Mouse (Mus musculus) embryo, embryonic 10.5 days (tissue): Measurements from ENCODE around the gene Bola1.
"Not testable (repeated sequence)": the region's sequence is repeated elsewhere in the genome, so short reads cannot be mapped to it uniquely, and the experiment has no call there.

Experiments used
- DNase-seq: peaks from one replicate; pipeline ENCODE4 v3.0.0-alpha.2; 2015; ENCODE audit warnings: low spot score

The Bola1 gene

DNA sequence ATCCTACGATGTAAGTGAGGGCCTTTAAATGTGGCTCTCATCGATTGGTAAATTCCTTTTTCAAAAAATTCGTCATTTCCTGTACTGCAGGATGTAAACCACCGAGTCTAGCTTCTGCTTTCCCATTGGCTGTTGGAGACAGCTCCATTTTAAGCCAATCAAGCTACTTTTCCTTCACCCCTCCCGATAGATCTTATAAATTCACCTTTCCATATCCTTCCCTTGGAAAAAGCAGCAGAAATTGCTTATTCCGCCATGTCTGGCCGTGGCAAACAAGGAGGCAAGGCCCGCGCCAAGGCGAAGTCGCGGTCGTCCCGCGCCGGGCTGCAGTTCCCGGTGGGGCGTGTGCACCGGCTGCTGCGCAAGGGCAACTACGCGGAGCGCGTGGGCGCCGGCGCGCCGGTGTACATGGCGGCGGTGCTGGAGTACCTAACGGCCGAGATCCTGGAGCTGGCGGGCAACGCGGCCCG, at the start of gene Bola1, which contains the start of gene Hist2h2ab:
Gene Bola1, minus strand, starts transcription at position 49 of the 470 bp plus-strand sequence.
Gene Hist2h2ab, plus strand, starts transcription at position 205 of the 470 bp plus-strand sequence.
- DNase-seq, result peak; percentile 91

DNA sequence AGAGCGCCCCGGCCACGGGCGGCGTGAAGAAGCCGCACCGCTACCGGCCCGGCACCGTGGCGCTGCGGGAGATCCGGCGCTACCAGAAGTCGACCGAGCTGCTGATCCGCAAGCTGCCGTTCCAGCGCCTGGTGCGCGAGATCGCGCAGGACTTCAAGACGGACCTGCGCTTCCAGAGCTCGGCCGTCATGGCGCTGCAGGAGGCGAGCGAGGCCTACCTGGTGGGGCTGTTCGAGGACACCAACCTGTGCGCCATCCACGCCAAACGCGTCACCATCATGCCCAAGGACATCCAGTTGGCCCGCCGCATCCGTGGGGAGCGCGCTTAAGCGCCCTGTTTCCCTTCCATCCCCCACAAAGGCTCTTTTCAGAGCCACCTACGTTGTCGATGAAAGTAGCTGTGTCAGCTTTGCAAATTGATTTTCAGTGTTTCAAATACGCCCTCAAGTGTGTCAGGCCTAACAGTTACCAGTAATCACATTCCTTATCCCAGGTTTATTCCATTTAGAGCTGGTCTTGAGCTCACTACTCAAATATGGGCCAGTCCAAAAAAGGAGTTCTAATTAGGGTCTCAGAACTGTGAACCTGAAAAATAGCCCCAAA, 49.4 kb upstream of the Bola1 start:
- DNase-seq, result not testable (repeated sequence)

GRCm38 (mm10) chr3:96268051-96268775, 48.7 kb upstream of the Bola1 start, which contains the start of gene Hist2h3b:
Gene Hist2h3b (plus strand): TSS chr3:96268654.
- DNase-seq, result peak; percentile 88

GRCm38 (mm10) chr3:96267541-96267940, 48.0 kb upstream of the Bola1 start:
- no peak for DNase-seq

DNA sequence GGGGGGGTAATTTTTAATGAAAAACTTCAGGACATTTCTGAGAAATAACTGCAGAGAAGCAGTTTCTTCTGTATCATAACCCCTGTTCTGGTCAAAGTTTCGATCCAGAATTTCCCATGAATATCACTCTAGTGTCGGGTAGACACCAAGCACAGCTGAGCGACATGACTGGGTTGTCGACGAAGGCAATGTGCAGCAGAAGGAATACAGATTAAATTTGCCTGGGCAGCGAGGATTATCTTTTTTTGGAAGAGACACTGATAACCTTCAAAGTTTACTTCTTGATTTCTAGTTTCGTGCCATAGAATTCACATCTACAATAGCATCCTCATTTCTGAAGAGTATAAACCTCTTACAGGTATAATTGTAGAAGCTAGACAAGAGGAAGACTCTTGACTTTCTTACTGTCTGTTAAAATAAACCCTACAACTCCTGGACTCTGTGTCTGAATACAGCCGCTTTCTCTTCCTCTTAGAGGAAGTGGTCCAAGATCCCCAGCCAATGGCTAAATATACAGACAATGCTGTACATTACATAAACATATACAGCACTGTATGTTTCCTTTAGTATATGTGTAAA, 46.7 kb upstream of the Bola1 start:
- DNase-seq, result no peak

DNA sequence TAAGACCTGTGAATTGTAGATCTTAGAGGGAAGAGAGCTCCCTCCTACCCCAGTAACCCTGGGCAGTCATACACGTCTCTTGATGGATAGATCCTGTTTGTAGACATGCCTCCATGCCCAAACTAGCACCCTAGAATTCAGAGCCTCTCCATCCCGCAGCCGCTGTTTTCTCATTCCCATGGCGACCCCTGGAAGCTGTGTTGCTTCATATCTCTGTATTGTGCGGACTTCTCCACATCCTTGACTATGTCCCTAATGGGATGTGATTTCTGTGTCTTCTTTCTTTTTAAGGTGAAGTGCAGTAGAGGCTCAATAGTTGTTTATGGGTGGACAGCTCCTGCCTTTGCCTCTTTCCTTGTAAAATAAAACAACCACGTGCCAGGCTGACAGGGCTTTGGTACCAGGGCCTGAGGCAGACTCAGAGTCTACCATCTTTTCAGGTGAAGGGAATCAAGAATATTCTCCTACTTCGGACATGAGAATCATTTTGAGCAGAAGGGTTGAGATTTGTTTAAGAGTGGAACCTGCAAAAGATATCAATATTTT, 45.0 kb upstream of the Bola1 start:
- peak; percentile 61 for DNase-seq

- DNase-seq, result no peak
These were observed 44.3 kb upstream of the Bola1 start for GRCm38 (mm10) chr3:96263558-96264403.

GRCm38 (mm10) chr3:96262979-96263550, 43.6 kb upstream of the Bola1 start, which contains the start of gene Hist2h4:
Gene Hist2h4 (minus strand): TSS chr3:96263311.
- peak; percentile 99 for DNase-seq

- peak; percentile 91 for DNase-seq
These were observed 42.8 kb upstream of the Bola1 start for GRCm38 (mm10) chr3:96262216-96262875.

- no peak for DNase-seq
These were observed 42.1 kb upstream of the Bola1 start for GRCm38 (mm10) chr3:96261623-96262022.

DNA sequence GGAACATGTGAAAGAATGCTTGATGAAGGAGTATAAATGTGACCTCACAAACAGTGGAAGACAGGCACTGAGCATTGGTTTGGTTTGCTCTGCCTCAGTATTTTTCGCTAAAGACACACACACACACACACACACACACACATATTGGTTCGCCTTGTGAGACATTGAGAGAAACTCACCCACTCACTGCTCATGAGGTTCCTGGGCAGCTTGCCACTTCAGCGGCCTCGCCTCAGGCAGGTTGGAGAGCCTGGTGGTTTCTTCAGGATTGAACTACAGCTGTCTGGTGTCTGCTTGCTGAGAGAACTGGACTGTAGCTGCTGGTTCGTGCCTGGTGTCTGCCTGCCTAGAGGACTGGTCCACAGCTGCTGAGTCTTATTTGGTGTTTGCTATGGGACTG, 40.7 kb upstream of the Bola1 start:
- no peak for DNase-seq

DNA sequence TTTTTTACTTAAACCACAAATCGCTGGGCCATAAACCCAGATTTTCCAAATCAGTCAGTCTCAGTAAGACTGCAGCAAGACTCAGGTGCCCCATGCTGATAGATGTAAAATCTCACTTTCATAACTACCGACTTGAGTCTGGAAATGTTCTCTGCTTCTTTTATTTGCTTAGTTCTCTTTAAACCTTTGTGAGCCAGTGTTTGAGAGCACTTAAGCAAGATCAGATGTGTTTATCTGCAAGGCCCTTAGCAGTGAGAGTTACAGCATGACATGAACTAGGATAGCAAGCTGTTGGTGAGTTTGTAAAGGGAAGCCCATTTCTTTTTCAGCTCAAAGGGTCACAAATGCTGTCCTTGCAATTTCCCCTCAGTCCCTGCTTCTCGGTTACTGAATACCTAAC, 37.7 kb upstream of the Bola1 start:
- no peak for DNase-seq

- DNase-seq, result no peak
These were observed 36.6 kb upstream of the Bola1 start for GRCm38 (mm10) chr3:96255926-96256593.

DNA sequence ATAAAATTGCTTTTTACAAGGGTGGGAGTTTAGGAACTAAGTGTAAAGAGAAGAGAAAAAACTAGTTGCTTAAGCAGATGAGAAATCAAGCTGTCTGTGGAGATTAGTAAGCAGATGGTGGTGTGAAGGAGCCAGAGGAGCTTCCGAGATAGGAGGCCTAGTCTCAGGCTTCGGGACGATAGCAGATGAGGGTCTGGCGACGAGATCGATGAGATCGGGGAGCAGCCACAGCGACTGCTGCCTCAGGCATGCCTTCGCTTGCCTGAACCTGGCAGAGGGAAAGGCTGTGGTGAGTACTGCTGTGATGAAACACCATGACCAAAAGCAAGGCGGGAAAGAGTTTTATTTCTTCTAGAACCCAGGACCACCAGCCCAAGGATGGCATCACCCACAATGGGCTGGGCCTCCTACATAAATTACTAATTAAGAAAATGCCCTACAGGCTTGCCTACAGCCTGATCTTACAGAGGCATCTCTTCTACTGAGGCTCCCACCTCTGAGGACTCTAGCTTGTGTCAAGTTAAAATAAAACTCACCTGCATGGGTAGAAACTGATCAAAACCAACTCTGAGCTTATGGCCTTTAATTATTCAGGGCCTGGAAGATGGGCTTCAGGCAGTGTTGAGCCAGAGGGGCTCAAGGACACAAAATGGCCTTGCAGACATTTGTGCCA, 35.3 kb upstream of the Bola1 start:
- peak; percentile 66 for DNase-seq

- no peak for DNase-seq
These were observed 32.3 kb upstream of the Bola1 start for GRCm38 (mm10) chr3:96251787-96252186.

DNA sequence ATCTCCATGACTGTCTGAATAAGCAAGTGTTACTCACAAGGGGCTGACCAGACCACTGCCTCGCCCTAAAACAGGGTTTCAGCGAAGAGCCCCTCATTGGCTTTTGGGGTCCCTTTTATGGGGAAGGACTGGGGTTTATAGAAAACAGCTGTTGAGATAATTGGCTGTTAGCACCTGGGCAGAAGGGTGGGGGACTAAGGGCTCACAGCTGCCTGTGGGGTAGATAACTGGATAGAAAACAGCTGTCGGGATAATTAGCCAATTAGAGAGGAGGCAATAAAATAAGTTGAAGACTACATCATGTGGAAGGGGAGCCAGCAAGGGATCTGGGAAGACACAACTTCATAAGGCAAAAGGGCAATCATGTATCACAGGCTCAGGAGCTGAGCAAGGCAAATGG, 31.4 kb upstream of the Bola1 start:
- DNase-seq, result peak; percentile 30

DNA sequence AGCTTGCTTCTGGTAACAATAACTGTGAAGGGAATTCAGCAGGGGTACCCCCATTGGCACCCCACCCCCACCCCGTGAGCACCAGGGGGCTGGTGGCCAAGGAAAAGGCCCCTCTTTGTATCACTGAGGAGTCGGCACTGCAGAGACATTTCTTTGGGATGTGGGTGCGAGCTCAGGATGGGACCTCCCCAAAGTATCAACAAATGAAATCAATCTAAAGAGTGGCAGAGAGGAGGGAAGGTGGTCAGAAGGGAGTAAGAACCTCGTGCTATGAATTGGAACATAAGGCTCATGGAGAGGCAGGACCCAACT, 29.5 kb upstream of the Bola1 start:
- DNase-seq, result peak; percentile 15

DNA sequence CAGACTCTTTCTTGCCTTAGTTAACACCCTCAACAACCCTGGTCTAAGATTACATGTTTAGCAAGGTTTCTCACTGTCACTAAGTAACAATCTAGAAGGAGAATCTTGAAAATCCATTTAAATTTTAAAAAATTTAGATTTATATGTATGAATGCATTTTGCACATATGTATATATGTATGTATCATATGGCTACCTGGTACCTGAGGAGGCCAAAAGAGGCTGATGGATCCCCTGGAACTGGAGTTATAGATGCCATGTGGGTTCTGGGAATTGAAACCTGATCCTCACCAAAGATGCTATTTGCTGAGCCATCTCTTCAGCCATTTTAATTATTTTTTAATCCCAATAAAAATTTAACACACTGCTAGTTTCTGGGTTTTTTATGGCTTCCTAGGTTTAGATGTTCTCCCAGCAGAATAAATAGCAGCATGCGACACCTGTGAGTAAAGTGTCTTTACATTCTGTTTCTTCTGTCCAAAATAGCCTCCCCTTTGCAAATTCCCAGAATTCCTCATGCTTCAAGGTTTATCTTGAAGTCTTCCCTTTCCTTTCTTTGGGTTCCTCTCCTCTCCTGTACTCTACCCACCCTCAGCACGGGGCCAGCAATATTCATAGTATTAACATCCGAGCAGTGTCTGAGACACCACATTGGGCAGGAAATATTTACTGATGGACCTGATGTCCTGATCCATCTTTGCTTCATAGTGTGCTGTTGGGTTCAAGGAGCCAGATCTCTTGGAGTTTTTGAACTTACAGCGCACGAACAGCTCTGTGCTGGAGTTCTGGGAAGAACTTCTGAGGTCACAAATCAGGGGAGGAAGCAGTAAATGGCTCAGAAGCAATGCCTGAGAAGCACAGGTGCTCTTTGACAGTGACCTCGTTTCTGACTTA, 28.9 kb upstream of the Bola1 start:
- no peak for DNase-seq
